Mouse (Mus musculus) C2C12 (cell line): Measurements from ENCODE around the gene Trmt13. TPM values are rescaled to one million over a fixed set of nuclear protein-coding genes. Genes with fewer than 3 reads are reported as not detected.

Source experiments
- H3K27me3 ChIP-seq: one replicate; pipeline ENCODE4 v1.6.1; 2011; ENCODE audit not compliant: control insufficient read depth, insufficient read depth, insufficient read length
- H3K36me3 ChIP-seq: one replicate; pipeline ENCODE4 v1.6.1; 2011; ENCODE audit not compliant: control insufficient read depth, insufficient read depth
- H3K4me3 ChIP-seq: one replicate; pipeline ENCODE4 v1.5.1; 2011; ENCODE audit warnings: mild to moderate bottlenecking, control low read depth; ENCODE audit not compliant: poor library complexity, insufficient read depth, severe bottlenecking
- H3K79me2 ChIP-seq: one replicate; pipeline ENCODE4 v1.6.1; 2011; ENCODE audit not compliant: control insufficient read depth, insufficient read depth
- H3K79me3 ChIP-seq: one replicate; pipeline ENCODE4 v1.6.1; 2011; ENCODE audit warnings: low read depth, control low read depth
- H3ac ChIP-seq: one replicate; pipeline ENCODE3; 2011; ENCODE audit warnings: low read depth; ENCODE audit not compliant: control insufficient read depth, insufficient read length
- CEBPB ChIP-seq: IDR thresholded peaks from one replicate; pipeline ENCODE4 v1.6.1; 2011; ENCODE audit warnings: low read depth, mild to moderate bottlenecking, control low read depth, moderate library complexity
- CTCF ChIP-seq: IDR thresholded peaks from one replicate; pipeline ENCODE4 v1.5.1; 2011; ENCODE audit not compliant: control insufficient read depth, insufficient read depth, insufficient read length
- FOSL1 ChIP-seq: IDR thresholded peaks from one replicate; pipeline ENCODE4 v1.8.0; 2011; ENCODE audit warnings: mild to moderate bottlenecking, low read length; ENCODE audit not compliant: poor library complexity, insufficient read depth, severe bottlenecking
- MAX ChIP-seq: IDR thresholded peaks from one replicate; pipeline ENCODE4 v1.6.1; 2011; ENCODE audit warnings: mild to moderate bottlenecking, control low read depth
- MYOD1 ChIP-seq: IDR thresholded peaks from one replicate; pipeline ENCODE4 v1.6.1; 2011; ENCODE audit warnings: low read depth; ENCODE audit not compliant: control insufficient read depth, insufficient read length
- MYOG ChIP-seq: IDR thresholded peaks from one replicate; pipeline ENCODE4 v1.6.1; 2011; ENCODE audit not compliant: control insufficient read depth, insufficient read length; ENCODE audit errors: extremely low read depth
- USF1 ChIP-seq: IDR thresholded peaks from one replicate; pipeline ENCODE4 v1.6.1; 2011; ENCODE audit warnings: low read depth, mild to moderate bottlenecking, control low read depth, moderate library complexity
- long read RNA-seq, 2 experiments: library from polyadenylated mRNA; unstranded; transcript quantifications; one replicate each; pipeline ENCODE4 v2.0.0; 2019 to 2020
- polyA plus RNA-seq: library from polyadenylated mRNA; unstranded; fragments of >200 nt; fragmentation: generic; extraction: Trizol; gene quantifications from one replicate; pipeline ENCODE4 v1.2.1, GENCODE M21; 2012; ENCODE audit warnings: missing spikeins

Gene Trmt13
- polyA plus RNA-seq: 3.5 TPM
- long read RNA-seq, experiment 1, partial matches to known transcripts: 4 of 4 reads
- long read RNA-seq, experiment 1, other reads (novel, unspliced or antisense): 0 of 4 reads
- long read RNA-seq, experiment 2, partial matches to known transcripts: 20 of 26 reads
- long read RNA-seq, experiment 2, other reads (novel, unspliced or antisense): 3 of 26 reads

DNA sequence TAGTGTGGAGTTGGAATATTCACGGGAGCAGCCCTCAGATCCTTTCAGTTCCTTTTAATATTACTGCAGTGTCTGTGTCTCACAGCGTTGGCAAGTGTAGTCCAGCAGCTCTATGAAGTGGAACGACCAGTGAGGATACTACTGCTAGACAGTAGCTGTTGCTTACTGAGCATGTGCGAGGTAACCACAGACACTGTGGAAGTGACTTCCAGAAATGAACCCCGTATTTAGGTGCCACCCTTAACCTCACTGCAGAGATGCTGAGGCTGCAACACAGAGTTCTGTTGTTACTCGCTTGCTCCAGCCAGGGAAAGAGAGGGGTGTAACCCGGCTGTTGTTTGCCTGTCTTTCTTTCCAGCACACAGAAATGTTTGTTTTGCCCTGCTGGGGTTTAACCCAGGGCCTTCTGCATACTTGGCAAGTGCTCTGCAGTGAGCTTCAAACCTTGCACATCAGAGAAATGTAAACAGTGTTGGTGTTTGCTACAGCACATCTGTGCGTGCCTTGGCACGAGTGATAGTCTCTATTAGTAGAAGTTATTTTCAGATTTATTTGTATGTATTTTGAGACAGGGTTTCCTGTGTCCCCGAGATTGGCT, at the start of gene Trmt13:
Trmt13 (minus strand) TSS at position 293 of the 598 bp plus-strand sequence.
- Histone ChIP-seq H3K79me2 (no peaks in the 10 kb centered on the region), H3K27me3 (no peaks in the 10 kb centered on the region), H3ac (no peak within 1 kb of the TSS), H3K4me3 (no peak within 1 kb of the TSS), H3K79me3 (no peaks in the 10 kb centered on the region), H3K36me3 (peaks cover 41% of the 10 kb centered on the region)
- TF ChIP-seq MYOD1 (no peak), FOSL1 (no peak), MYOG (no peak), MAX (no peak), CEBPB (no peak), CTCF (no peak), USF1 (no peak)

DNA sequence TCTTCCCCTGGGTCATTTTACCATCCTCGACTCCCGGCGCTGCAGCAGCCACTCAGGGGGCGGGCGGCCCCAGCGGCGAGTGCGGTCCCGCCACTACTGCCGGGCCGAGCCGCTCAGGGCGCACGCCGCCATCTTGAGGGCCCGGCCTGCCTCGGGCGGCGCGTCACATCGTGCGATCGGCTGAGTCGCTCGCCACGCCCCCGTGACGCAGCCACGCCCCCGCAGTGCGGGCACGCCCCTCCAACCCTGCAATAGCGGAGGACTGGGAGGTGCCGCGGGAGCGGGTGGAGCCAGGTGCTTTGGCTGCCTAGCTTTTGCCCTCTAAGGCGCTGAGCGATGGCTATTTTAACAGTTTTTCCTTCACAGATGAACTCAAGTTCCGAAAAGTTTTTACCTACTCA, 48.1 kb upstream of the Trmt13 start, which contains the start of gene Mfsd14a:
Mfsd14a (minus strand) TSS at position 215 of the 401 bp plus-strand sequence.
- peaks cover 5% of the 10 kb centered on the region for H3K36me3 ChIP-seq
- peak within 1 kb of the TSS; percentile 92 for H3K4me3 ChIP-seq
- TF ChIP-seq USF1 (peak; percentile 8), MYOD1 (no peak), MAX (peak; percentile 69)
- peaks cover 49% of the 10 kb centered on the region for H3K79me2 ChIP-seq
- peak within 1 kb of the TSS; percentile 84 for H3ac ChIP-seq
- H3K27me3 ChIP-seq: no peaks in the 10 kb centered on the region
- H3K79me3 ChIP-seq: peaks cover 47% of the 10 kb centered on the region

DNA sequence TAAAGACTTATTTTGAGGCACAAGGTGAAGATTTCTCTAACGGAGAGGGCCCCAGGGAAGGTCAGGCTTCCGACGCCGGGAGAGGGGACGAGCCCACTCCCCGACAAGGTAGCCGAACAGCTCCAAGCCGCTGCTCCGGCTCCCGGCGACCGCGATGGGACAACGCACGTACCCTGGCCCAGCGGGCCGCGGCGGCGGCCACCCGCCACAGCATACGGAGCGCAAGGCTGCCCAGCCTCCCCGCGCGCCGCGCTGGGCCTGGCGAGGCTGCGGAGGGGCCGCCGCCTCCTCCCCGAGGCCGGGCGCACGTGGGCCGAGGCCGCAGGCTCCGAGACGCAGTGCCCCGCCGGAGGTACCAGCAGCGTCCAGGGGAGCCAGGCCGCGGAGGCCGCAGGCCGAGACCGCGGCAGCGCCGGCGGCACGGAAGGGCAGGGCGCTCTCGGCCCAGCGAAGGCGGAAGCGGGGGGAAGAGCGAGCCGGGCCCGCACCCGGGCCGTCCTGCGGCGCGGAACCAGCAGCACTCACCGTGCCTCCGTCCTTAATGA, 47.6 kb upstream of the Trmt13 start:
- Histone ChIP-seq H3K79me2 (peaks cover 54% of the 10 kb centered on the region), H3K27me3 (no peaks in the 10 kb centered on the region), H3K4me3 (peak overlapping the region; percentile 92), H3K79me3 (peaks cover 52% of the 10 kb centered on the region), H3K36me3 (peaks cover 5% of the 10 kb centered on the region), H3ac (peak overlapping the region; percentile 84)
- TF ChIP-seq MAX (no peak), MYOD1 (no peak), USF1 (no peak), FOSL1 (no peak), MYOG (no peak)

DNA sequence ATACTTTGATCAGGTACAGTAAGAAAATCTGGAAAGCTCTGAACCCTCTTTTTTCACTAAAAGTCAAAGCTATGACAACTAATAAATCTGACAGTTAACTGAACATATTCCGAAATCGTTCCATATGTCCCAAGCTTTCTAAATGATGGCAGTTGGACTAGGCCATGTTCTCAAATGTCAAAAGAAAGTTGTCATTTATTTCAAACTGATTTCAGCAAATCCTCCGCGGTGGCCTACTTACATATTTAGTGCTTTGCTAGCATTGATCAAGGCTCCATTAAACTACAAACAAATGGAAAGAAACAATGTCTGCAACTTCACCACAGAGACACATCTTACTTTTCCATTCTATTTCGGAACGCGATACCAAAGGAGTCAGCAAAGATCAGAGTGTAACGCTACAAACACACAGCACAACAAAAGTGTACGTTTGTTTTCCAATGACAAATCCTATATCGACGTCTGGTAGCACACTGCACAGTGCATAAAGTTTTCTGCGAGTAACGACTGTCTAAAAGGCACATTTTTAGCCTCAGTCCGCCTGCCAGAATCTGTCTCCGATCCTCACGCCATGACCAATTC, 47.0 kb upstream of the Trmt13 start:
- Histone ChIP-seq H3K79me3 (peaks cover 58% of the 10 kb centered on the region), H3K4me3 (peak overlapping the region; percentile 92), H3K27me3 (no peaks in the 10 kb centered on the region), H3K36me3 (peaks cover 5% of the 10 kb centered on the region), H3ac (peak overlapping the region; percentile 84), H3K79me2 (peaks cover 59% of the 10 kb centered on the region)
- TF ChIP-seq CEBPB (no peak), CTCF (no peak), MYOG (no peak), MYOD1 (no peak), FOSL1 (no peak)

DNA sequence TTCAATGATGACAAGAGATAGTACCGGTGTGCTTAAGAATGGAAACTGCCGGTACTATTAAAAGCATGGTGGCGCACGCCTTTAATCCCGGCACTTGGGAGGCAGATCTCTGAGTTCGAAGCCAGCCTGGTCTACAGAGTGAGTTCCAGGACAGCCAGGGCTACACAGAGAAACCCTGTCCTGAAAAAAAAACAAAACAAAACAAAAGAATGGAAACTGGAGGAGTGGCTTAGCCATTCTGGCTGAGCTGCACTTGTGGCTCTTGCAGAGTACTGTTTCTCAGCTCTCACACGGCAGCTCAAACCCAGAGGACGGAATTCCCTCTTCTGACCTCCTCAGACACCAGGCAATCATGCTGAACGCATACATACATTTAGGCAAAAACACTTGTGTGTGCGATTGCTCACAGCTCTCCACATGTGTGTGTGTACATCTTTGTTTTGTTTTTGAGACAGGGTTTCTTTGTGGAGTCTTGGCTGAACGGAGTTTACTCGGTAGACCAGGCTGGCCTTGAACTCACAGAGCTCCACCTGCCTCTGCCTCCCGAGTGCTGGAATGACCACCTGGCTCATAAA, 45.6 kb upstream of the Trmt13 start:
- peaks cover 5% of the 10 kb centered on the region for H3K36me3 ChIP-seq
- TF ChIP-seq USF1: no peak
- no peaks in the 10 kb centered on the region for H3K27me3 ChIP-seq
- H3ac ChIP-seq: no peak overlapping the region
- H3K79me3 ChIP-seq: peaks cover 72% of the 10 kb centered on the region
- peaks cover 74% of the 10 kb centered on the region for H3K79me2 ChIP-seq
- H3K4me3 ChIP-seq: no peak overlapping the region

DNA sequence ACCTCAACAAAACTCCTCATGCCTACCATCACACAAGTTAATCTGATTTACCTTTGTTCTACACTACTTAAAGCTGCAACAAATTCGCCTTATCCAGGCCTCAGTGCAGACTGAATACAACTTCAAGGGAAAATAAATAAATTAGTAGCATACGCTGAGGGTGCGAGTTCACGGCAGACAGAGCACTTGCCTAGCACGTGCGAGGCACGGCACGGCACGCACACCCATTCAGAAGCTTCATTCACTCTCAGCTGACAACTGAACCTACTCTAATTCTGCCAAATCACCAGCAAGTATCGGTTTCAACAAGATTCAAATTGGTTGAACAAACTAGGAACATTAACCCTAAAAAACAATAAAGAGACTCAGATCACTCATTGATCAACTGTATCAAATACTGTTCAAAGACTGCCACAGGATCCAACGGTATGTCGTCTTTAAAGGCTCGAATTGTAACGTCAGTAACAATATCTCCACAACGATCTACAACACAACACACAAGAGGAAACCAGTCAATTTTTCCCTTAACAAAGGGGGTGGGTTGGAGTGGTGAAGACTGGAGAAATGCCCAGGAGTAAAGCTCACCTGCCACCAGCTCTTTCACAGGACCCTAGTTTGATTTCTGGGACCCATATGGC, 44.7 kb upstream of the Trmt13 start:
- Histone ChIP-seq H3K79me3 (peaks cover 78% of the 10 kb centered on the region), H3K27me3 (no peaks in the 10 kb centered on the region), H3K36me3 (peaks cover 5% of the 10 kb centered on the region), H3K4me3 (no peak overlapping the region), H3ac (no peak overlapping the region), H3K79me2 (peaks cover 83% of the 10 kb centered on the region)
- TF ChIP-seq FOSL1 (no peak), MAX (no peak), MYOG (no peak), USF1 (no peak), MYOD1 (no peak), CTCF (no peak), CEBPB (no peak)
